Mouse (Mus musculus): ENCODE data around the gene Myo1a. TPM values are rescaled to one million over a fixed set of nuclear protein-coding genes. Genes with fewer than 3 reads are reported as not detected.
A peak's percentile ranks its signal among the peaks of the same experiment; 100 is the strongest.

Myo1a gene
- polyA plus RNA-seq, 1 experiment: 0.51 TPM

DNA sequence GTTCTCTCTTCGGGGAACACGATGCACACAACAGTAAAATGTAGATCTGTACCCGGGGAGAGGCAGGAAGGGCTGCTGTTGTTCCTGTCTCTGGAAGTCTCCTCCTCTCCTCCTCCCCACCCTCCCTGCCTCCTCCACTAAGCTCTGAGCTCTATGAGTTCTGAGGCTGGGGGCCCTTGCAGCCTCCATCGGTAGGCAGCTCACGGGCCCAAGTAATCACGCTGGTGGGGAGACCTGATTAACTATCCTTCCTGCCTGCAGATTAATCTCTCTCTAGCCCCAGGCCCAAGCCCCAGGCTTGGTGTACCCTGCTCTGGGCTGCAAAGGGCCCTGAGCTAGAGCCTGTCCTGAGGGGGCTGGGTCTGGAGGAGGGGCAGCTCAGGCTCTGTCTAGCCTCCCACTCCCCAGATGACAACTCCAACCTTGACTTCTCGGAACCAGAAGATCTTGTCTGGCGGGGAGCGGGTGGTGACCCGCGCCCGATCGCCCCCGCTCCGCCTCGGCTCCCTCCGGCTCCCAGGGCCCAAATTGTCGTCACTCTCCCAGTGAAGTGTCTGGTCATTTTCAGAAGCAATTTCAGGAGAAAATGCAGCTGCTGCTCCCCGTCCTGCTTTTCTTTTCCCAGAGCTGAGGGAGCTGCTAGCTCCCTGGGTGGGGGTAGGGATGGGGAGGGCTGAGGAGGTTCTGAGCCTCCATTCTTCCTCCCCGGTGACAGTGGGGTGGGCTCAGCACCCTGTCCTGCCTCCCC lies 16.9 kb downstream of the Myo1a start:
- TF ChIP-seq CTCF (IDR thresholded peaks at IDR 0.05; ENCODE audit: borderline replicate concordance, insufficient read depth, low read length): no peak
- no peak for TF ChIP-seq POLR2A (IDR thresholded peaks at IDR 0.05; ENCODE audit: low read depth, low read length)
- H3K27ac ChIP-seq (ENCODE audit: insufficient read depth, low read length): no peak overlapping the region
- no peaks in the 10 kb centered on the region for H3K4me1 ChIP-seq (ENCODE audit: control insufficient read depth, insufficient read depth, low read length)
- H3K4me3 ChIP-seq (ENCODE audit: insufficient read depth, low read length): no peak overlapping the region

- H3K4me3 ChIP-seq (ENCODE audit: insufficient read depth, low read length): no peak within 1 kb of the TSS
- TF ChIP-seq CTCF (IDR thresholded peaks at IDR 0.05; ENCODE audit: borderline replicate concordance, insufficient read depth, low read length): no peak
- H3K27ac ChIP-seq (ENCODE audit: insufficient read depth, low read length): no peak within 1 kb of the TSS
- H3K4me1 ChIP-seq (ENCODE audit: control insufficient read depth, insufficient read depth, low read length): no peaks in the 10 kb centered on the region
Measured at GRCm38 (mm10) chr10:127724178-127724577, 19.2 kb downstream of the Myo1a start, which contains the start of gene Tac2. Gene Tac2, plus strand, starts transcription at chr10:127724478.

- Histone ChIP-seq H3K4me1 (ENCODE audit: control insufficient read depth, insufficient read depth, low read length) (no peaks in the 10 kb centered on the region), H3K27ac (ENCODE audit: insufficient read depth, low read length) (no peak overlapping the region), H3K4me3 (ENCODE audit: insufficient read depth, low read length) (no peak overlapping the region)
- no peak for TF ChIP-seq POLR2A (IDR thresholded peaks at IDR 0.05; ENCODE audit: low read depth, low read length)
- no peak for TF ChIP-seq CTCF (IDR thresholded peaks at IDR 0.05; ENCODE audit: borderline replicate concordance, insufficient read depth, low read length)
Measured at GRCm38 (mm10) chr10:127725136-127725535, 20.2 kb downstream of the Myo1a start.

DNA sequence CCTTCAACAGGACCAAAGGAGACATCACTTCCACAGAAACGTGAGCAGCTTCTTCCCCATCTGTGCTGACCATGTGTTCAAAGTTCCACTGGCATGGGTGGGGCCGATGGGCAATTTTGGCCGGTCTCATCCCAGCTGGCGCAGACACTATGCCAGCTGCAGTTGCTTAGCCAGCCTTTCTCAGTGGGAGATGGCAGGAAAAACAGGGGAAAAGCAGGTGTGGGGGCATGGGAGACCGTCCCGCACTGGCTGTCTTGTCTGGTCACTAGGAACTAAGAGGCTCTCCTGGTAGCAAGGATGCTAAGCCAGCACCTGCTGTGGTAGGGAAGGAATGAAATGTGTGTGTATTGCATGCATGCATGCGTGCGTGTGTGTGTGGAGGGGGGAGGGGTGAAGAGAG lies 23.5 kb downstream of the Myo1a start:
- TF ChIP-seq CTCF (IDR thresholded peaks at IDR 0.05; ENCODE audit: borderline replicate concordance, insufficient read depth, low read length) (no peak), POLR2A (IDR thresholded peaks at IDR 0.05; ENCODE audit: low read depth, low read length) (no peak)

DNA sequence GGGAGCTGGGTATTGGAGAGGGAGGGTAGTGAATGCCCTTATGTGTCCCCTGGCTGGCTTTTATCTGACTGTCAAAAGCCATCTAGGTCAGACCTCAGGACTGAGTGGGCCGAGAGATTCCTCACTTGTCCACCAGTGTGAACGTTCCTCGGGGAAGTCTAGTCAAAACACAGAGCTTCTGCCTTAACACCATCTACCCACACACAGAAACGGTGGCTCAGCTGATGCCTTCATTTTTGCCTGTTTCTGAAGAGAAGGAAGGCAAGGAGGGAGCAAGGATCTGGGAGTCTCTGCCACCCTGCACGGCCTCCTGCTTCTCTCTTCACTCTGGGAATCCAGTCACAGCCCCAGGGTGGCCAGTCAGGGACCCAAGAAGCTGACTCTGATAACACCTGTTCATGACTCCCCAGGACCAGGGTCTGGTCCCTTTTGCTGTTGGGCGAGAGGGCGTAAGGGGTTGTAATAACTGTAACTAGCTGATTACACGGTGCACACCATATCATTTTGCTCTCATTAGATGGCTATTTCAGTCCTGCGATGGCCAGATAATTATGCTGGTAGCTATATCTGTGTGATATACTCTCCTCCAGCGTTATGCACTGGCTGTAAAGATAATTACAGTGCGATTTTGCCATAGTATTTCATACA lies 25.4 kb downstream of the Myo1a start:
- no peaks in the 10 kb centered on the region for H3K4me1 ChIP-seq (ENCODE audit: control insufficient read depth, insufficient read depth, low read length)
- H3K27ac ChIP-seq (ENCODE audit: insufficient read depth, low read length): no peak overlapping the region
- H3K4me3 ChIP-seq (ENCODE audit: insufficient read depth, low read length): no peak overlapping the region
- TF ChIP-seq POLR2A (IDR thresholded peaks at IDR 0.05; ENCODE audit: low read depth, low read length): no peak
- no peak for TF ChIP-seq CTCF (IDR thresholded peaks at IDR 0.05; ENCODE audit: borderline replicate concordance, insufficient read depth, low read length)

More for the DNA sequence above, 23.5 kb downstream of the Myo1a start:
- Histone ChIP-seq H3K27ac (ENCODE audit: insufficient read depth, low read length) (no peak overlapping the region), H3K4me3 (ENCODE audit: insufficient read depth, low read length) (no peak overlapping the region), H3K4me1 (ENCODE audit: control insufficient read depth, insufficient read depth, low read length) (no peaks in the 10 kb centered on the region)

GRCm38 (mm10) chr10:127730933-127731310 lies 26.0 kb downstream of the Myo1a start:
- no peak for TF ChIP-seq CTCF (IDR thresholded peaks at IDR 0.05; ENCODE audit: borderline replicate concordance, insufficient read depth, low read length)
- no peak for TF ChIP-seq POLR2A (IDR thresholded peaks at IDR 0.05; ENCODE audit: low read depth, low read length)
- Histone ChIP-seq H3K27ac (ENCODE audit: insufficient read depth, low read length) (no peak overlapping the region), H3K4me1 (ENCODE audit: control insufficient read depth, insufficient read depth, low read length) (no peaks in the 10 kb centered on the region), H3K4me3 (ENCODE audit: insufficient read depth, low read length) (no peak overlapping the region)

GRCm38 (mm10) chr10:127731397-127731796 lies 26.4 kb downstream of the Myo1a start:
- Histone ChIP-seq H3K4me1 (ENCODE audit: control insufficient read depth, insufficient read depth, low read length) (no peaks in the 10 kb centered on the region), H3K4me3 (ENCODE audit: insufficient read depth, low read length) (no peak overlapping the region), H3K27ac (ENCODE audit: insufficient read depth, low read length) (no peak overlapping the region)
- TF ChIP-seq POLR2A (IDR thresholded peaks at IDR 0.05; ENCODE audit: low read depth, low read length) (no peak), CTCF (IDR thresholded peaks at IDR 0.05; ENCODE audit: borderline replicate concordance, insufficient read depth, low read length) (no peak)

- TF ChIP-seq CTCF (IDR thresholded peaks at IDR 0.05; ENCODE audit: borderline replicate concordance, insufficient read depth, low read length): 0 out of 2 replicates have a peak, but pooled peaks have one; percentile 15
- no peak for TF ChIP-seq POLR2A (IDR thresholded peaks at IDR 0.05; ENCODE audit: low read depth, low read length)
- Histone ChIP-seq H3K27ac (ENCODE audit: insufficient read depth, low read length) (no peak overlapping the region), H3K4me3 (ENCODE audit: insufficient read depth, low read length) (no peak overlapping the region), H3K4me1 (ENCODE audit: control insufficient read depth, insufficient read depth, low read length) (no peaks in the 10 kb centered on the region)
Measured at GRCm38 (mm10) chr10:127734434-127734833, 29.5 kb downstream of the Myo1a start.

GRCm38 (mm10) chr10:127736266-127736665 lies 31.3 kb downstream of the Myo1a start:
- H3K4me1 ChIP-seq (ENCODE audit: control insufficient read depth, insufficient read depth, low read length): no peaks in the 10 kb centered on the region

GRCm38 (mm10) chr10:127736916-127737315 lies 31.9 kb downstream of the Myo1a start:
- no peak overlapping the region for H3K4me3 ChIP-seq (ENCODE audit: insufficient read depth, low read length)
- no peak overlapping the region for H3K27ac ChIP-seq (ENCODE audit: insufficient read depth, low read length)
- TF ChIP-seq POLR2A (IDR thresholded peaks at IDR 0.05; ENCODE audit: low read depth, low read length): no peak
- no peak for TF ChIP-seq CTCF (IDR thresholded peaks at IDR 0.05; ENCODE audit: borderline replicate concordance, insufficient read depth, low read length)
- H3K4me1 ChIP-seq (ENCODE audit: control insufficient read depth, insufficient read depth, low read length): no peaks in the 10 kb centered on the region

More at GRCm38 (mm10) chr10:127736266-127736665, 31.3 kb downstream of the Myo1a start:
- Histone ChIP-seq H3K27ac (ENCODE audit: insufficient read depth, low read length) (no peak overlapping the region), H3K4me3 (ENCODE audit: insufficient read depth, low read length) (no peak overlapping the region)
- TF ChIP-seq CTCF (IDR thresholded peaks at IDR 0.05; ENCODE audit: borderline replicate concordance, insufficient read depth, low read length) (no peak), POLR2A (IDR thresholded peaks at IDR 0.05; ENCODE audit: low read depth, low read length) (no peak)

Measured in embryonic fibroblast, embryonic 13.5 days (primary cell).